Mouse (Mus musculus): ENCODE results near the gene Plxna2. TPM values are rescaled to one million over a fixed set of nuclear protein-coding genes. Genes with fewer than 3 reads are reported as not detected.

The Plxna2 gene
- polyA plus RNA-seq, 1 experiment = 4.0 TPM

GRCm38 (mm10) chr1:194613271-194613834, 4.7 kb upstream of the Plxna2 start:
- TF ChIP-seq CTCF (IDR thresholded peaks at IDR 0.05; ENCODE audit: borderline replicate concordance, control insufficient read depth, extremely low read depth, insufficient read depth, low read length, poor library complexity) (no peak), POLR2A (IDR thresholded peaks at IDR 0.05; ENCODE audit: control insufficient read depth, extremely low read depth, insufficient read depth, low read length, poor library complexity) (no peak)
- Histone ChIP-seq H3K27me3 (ENCODE audit: control insufficient read depth, insufficient read depth, low read length) (no peaks in the 10 kb centered on the region), H3K36me3 (ENCODE audit: control insufficient read depth, insufficient read depth, low read length) (no peaks in the 10 kb centered on the region), H3K4me3 (ENCODE audit: control insufficient read depth, insufficient read depth, low read length) (no peak overlapping the region), H3K4me1 (replicated peaks; ENCODE audit: control insufficient read depth, insufficient read depth, low read length) (no peaks in the 10 kb centered on the region), H3K27ac (ENCODE audit: control insufficient read depth, insufficient read depth, low read length) (no peak overlapping the region)
- DNase-seq = no peak
- WGBS = 75% methylated on average over 2 of the region's 2 CpGs

- Histone ChIP-seq H3K4me3 (ENCODE audit: control insufficient read depth, insufficient read depth, low read length) (no peak overlapping the region), H3K36me3 (ENCODE audit: control insufficient read depth, insufficient read depth, low read length) (no peaks in the 10 kb centered on the region), H3K4me1 (replicated peaks; ENCODE audit: control insufficient read depth, insufficient read depth, low read length) (no peaks in the 10 kb centered on the region), H3K27ac (ENCODE audit: control insufficient read depth, insufficient read depth, low read length) (no peak overlapping the region), H3K27me3 (ENCODE audit: control insufficient read depth, insufficient read depth, low read length) (no peaks in the 10 kb centered on the region)
- 94% methylated on average over 5 of the region's 5 CpGs for WGBS
- no peak for DNase-seq
- TF ChIP-seq POLR2A (IDR thresholded peaks at IDR 0.05; ENCODE audit: control insufficient read depth, extremely low read depth, insufficient read depth, low read length, poor library complexity) (no peak), CTCF (IDR thresholded peaks at IDR 0.05; ENCODE audit: borderline replicate concordance, control insufficient read depth, extremely low read depth, insufficient read depth, low read length, poor library complexity) (no peak)
Observed at GRCm38 (mm10) chr1:194613923-194614830, 3.8 kb upstream of the Plxna2 start.

- no peak for DNase-seq
- WGBS = 100% methylated on average over 1 of the region's 1 CpGs
- no peak overlapping the region for H3K4me3 ChIP-seq (ENCODE audit: control insufficient read depth, insufficient read depth, low read length)
- TF ChIP-seq CTCF (IDR thresholded peaks at IDR 0.05; ENCODE audit: borderline replicate concordance, control insufficient read depth, extremely low read depth, insufficient read depth, low read length, poor library complexity) = no peak
- TF ChIP-seq POLR2A (IDR thresholded peaks at IDR 0.05; ENCODE audit: control insufficient read depth, extremely low read depth, insufficient read depth, low read length, poor library complexity) = no peak
- no peak overlapping the region for H3K27ac ChIP-seq (ENCODE audit: control insufficient read depth, insufficient read depth, low read length)
- H3K36me3 ChIP-seq (ENCODE audit: control insufficient read depth, insufficient read depth, low read length) = no peaks in the 10 kb centered on the region
- H3K27me3 ChIP-seq (ENCODE audit: control insufficient read depth, insufficient read depth, low read length) = peaks cover 3% of the 10 kb centered on the region; the same call in 1 of the 2 replicates
- H3K4me1 ChIP-seq (replicated peaks; ENCODE audit: control insufficient read depth, insufficient read depth, low read length) = no peaks in the 10 kb centered on the region; the same call in 1 of the 2 replicates
Observed at GRCm38 (mm10) chr1:194616136-194616535, 1.9 kb upstream of the Plxna2 start.

GRCm38 (mm10) chr1:194618841-194619311, 858 bp downstream of the Plxna2 start:
- H3K27me3 ChIP-seq (ENCODE audit: control insufficient read depth, insufficient read depth, low read length) = peaks cover 3% of the 10 kb centered on the region; the same call in 1 of the 2 replicates
- H3K27ac ChIP-seq (ENCODE audit: control insufficient read depth, insufficient read depth, low read length) = no peak overlapping the region
- TF ChIP-seq POLR2A (IDR thresholded peaks at IDR 0.05; ENCODE audit: control insufficient read depth, extremely low read depth, insufficient read depth, low read length, poor library complexity) = no peak
- no peak for TF ChIP-seq CTCF (IDR thresholded peaks at IDR 0.05; ENCODE audit: borderline replicate concordance, control insufficient read depth, extremely low read depth, insufficient read depth, low read length, poor library complexity)
- H3K4me3 ChIP-seq (ENCODE audit: control insufficient read depth, insufficient read depth, low read length) = no peak overlapping the region
- no peaks in the 10 kb centered on the region for H3K36me3 ChIP-seq (ENCODE audit: control insufficient read depth, insufficient read depth, low read length)
- no peaks in the 10 kb centered on the region; the same call in 1 of the 2 replicates for H3K4me1 ChIP-seq (replicated peaks; ENCODE audit: control insufficient read depth, insufficient read depth, low read length)
- DNase-seq = peak; percentile 45
- 5% methylated on average over 19 of the region's 19 CpGs for WGBS

GRCm38 (mm10) chr1:194619353-194620244, 1.6 kb downstream of the Plxna2 start:
- WGBS = 3% methylated on average over 62 of the region's 62 CpGs
- Histone ChIP-seq H3K27me3 (ENCODE audit: control insufficient read depth, insufficient read depth, low read length) (peaks cover 3% of the 10 kb centered on the region; the same call in 1 of the 2 replicates), H3K4me1 (replicated peaks; ENCODE audit: control insufficient read depth, insufficient read depth, low read length) (no peaks in the 10 kb centered on the region; the same call in 1 of the 2 replicates), H3K36me3 (ENCODE audit: control insufficient read depth, insufficient read depth, low read length) (no peaks in the 10 kb centered on the region), H3K4me3 (ENCODE audit: control insufficient read depth, insufficient read depth, low read length) (peak overlapping the region; percentile 30), H3K27ac (ENCODE audit: control insufficient read depth, insufficient read depth, low read length) (no peak overlapping the region)
- peak; percentile 32 for DNase-seq
- no peak for TF ChIP-seq POLR2A (IDR thresholded peaks at IDR 0.05; ENCODE audit: control insufficient read depth, extremely low read depth, insufficient read depth, low read length, poor library complexity)
- TF ChIP-seq CTCF (IDR thresholded peaks at IDR 0.05; ENCODE audit: borderline replicate concordance, control insufficient read depth, extremely low read depth, insufficient read depth, low read length, poor library complexity) = no peak
